Mouse (Mus musculus) intestine, embryonic 14.5 days (tissue): ENCODE measurements around the gene Cmas. TPM values are rescaled to one million over a fixed set of nuclear protein-coding genes. Genes with fewer than 3 reads are reported as not detected.

Source experiments
- ATAC-seq: fragments of 200-750 bp; cut with Nextera tagmentation; replicated peaks from 2 replicates; pipeline ENCODE4 v1.8.0; 2017; ENCODE audit warnings: low read depth, moderate number of reproducible peaks, moderate TSS enrichment, moderate library complexity; ENCODE audit not compliant: low FRiP score, low TSS enrichment
- DNase-seq: peaks from one replicate; pipeline ENCODE4 v3.0.0-alpha.2; 2018; ENCODE audit warnings: low spot score
- H3K27ac ChIP-seq: fragments of 300-500 bp; sonication (generic); 2 replicates; pipeline ENCODE4 v1.5.1; 2014; ENCODE audit warnings: low read depth, mild to moderate bottlenecking, control low read depth
- H3K27me3 ChIP-seq: fragments of 300-500 bp; sonication (generic); replicated peaks from 2 replicates; pipeline ENCODE4 v1.6.1; 2014; ENCODE audit warnings: low read length, control low read depth; ENCODE audit not compliant: control insufficient read depth, insufficient read depth
- H3K36me3 ChIP-seq: fragments of 300-500 bp; sonication (generic); 2 replicates; pipeline ENCODE4 v1.6.1; 2014; ENCODE audit warnings: low read length, control low read depth; ENCODE audit not compliant: control insufficient read depth, insufficient read depth
- H3K4me1 ChIP-seq: fragments of 300-500 bp; sonication (generic); replicated peaks from 2 replicates; pipeline ENCODE4 v1.6.1; 2014; ENCODE audit warnings: low read length, control low read depth, mixed read lengths; ENCODE audit not compliant: control insufficient read depth, insufficient read depth
- H3K4me2 ChIP-seq: fragments of 300-500 bp; sonication (generic); 2 replicates; pipeline ENCODE4 v1.6.1; 2014; ENCODE audit warnings: low read length
- H3K4me3 ChIP-seq: fragments of 300-500 bp; sonication (generic); 2 replicates; pipeline ENCODE4 v1.5.1; 2014; ENCODE audit warnings: low read depth, low read length, control low read depth, mixed read lengths
- H3K9ac ChIP-seq: fragments of 300-500 bp; sonication (generic); 2 replicates; pipeline ENCODE4 v1.6.1; 2014; ENCODE audit warnings: mild to moderate bottlenecking, low read length
- H3K9me3 ChIP-seq: fragments of 300-500 bp; sonication (generic); 2 replicates; pipeline ENCODE4 v1.6.1; 2016; ENCODE audit warnings: low read length, control low read depth; ENCODE audit not compliant: control insufficient read depth
- WGBS: fragments of 180-500 bp; shearing (Covaris S2); extraction: QIAGEN DNeasy Blood & Tissue Kit; methylation state at CpG from one replicate; pipeline ENCODE4 v1.1.7; 2014; 5-methylcytosine and 5-hydroxymethylcytosine counted together
- polyA plus RNA-seq: library from polyadenylated mRNA; unstranded; fragments of >200 nt; fragmentation: Nextera tagmentation; extraction: Ambion mirVana; gene quantifications from 2 replicates; pipeline ENCODE4 v1.2.1, GENCODE M21; 2014

Cmas gene
- polyA plus RNA-seq, 1 experiment from 2014 or later = 112 TPM

- Histone ChIP-seq H3K36me3 (no peaks in the 10 kb centered on the region), H3K4me2 (no peak overlapping the region), H3K4me1 (peaks cover 11% of the 10 kb centered on the region; the same call in 1 of the 2 replicates), H3K27me3 (no peaks in the 10 kb centered on the region), H3K9me3 (no peaks in the 10 kb centered on the region; the same call in 1 of the 2 replicates), H3K4me3 (no peak overlapping the region), H3K27ac (no peak overlapping the region), H3K9ac (no peak overlapping the region)
- whole genome bisulfite sequencing = 41% methylated on average over 4 of the region's 4 CpGs
- ATAC-seq (peak; percentile 51; the same call in 1 of the 2 replicates), DNase-seq (no peak)
Measured at GRCm38 (mm10) chr6:142743193-142743592, 13.3 kb upstream of the Cmas start.

- Histone ChIP-seq H3K4me1 (peaks cover 11% of the 10 kb centered on the region; the same call in 1 of the 2 replicates), H3K36me3 (no peaks in the 10 kb centered on the region), H3K9ac (no peak overlapping the region), H3K9me3 (no peaks in the 10 kb centered on the region), H3K4me2 (no peak overlapping the region), H3K27ac (no peak overlapping the region), H3K27me3 (no peaks in the 10 kb centered on the region), H3K4me3 (no peak overlapping the region)
- DNase-seq (no peak), ATAC-seq (no peak)
- WGBS = 89% methylated on average over 5 of the region's 5 CpGs
Measured at GRCm38 (mm10) chr6:142745484-142745883, 11.0 kb upstream of the Cmas start.

GRCm38 (mm10) chr6:142746765-142747164 lies 9.7 kb upstream of the Cmas start:
- peak overlapping the region; percentile 89 for H3K27ac ChIP-seq
- peak overlapping the region; percentile 22 for H3K4me2 ChIP-seq
- 44% methylated on average over 7 of the region's 7 CpGs for WGBS

GRCm38 (mm10) chr6:142747165-142747564 lies 9.3 kb upstream of the Cmas start:
- ATAC-seq (no peak), DNase-seq (no peak)
- Histone ChIP-seq H3K4me1 (peaks cover 11% of the 10 kb centered on the region; the same call in 1 of the 2 replicates), H3K36me3 (no peaks in the 10 kb centered on the region), H3K9ac (no peak overlapping the region), H3K27me3 (no peaks in the 10 kb centered on the region), H3K4me2 (peak overlapping the region; percentile 22), H3K4me3 (no peak overlapping the region), H3K27ac (peak overlapping the region; percentile 89), H3K9me3 (no peaks in the 10 kb centered on the region)
- 43% methylated on average over 2 of the region's 2 CpGs for WGBS

More at GRCm38 (mm10) chr6:142746765-142747164, 9.7 kb upstream of the Cmas start:
- ATAC-seq = no peak
- no peaks in the 10 kb centered on the region for H3K9me3 ChIP-seq
- no peaks in the 10 kb centered on the region for H3K27me3 ChIP-seq
- H3K4me1 ChIP-seq = peaks cover 11% of the 10 kb centered on the region; the same call in 1 of the 2 replicates
- DNase-seq = no peak
- no peak overlapping the region for H3K9ac ChIP-seq
- H3K36me3 ChIP-seq = no peaks in the 10 kb centered on the region
- no peak overlapping the region for H3K4me3 ChIP-seq

GRCm38 (mm10) chr6:142748057-142748708 lies 8.3 kb upstream of the Cmas start:
- ATAC-seq = no peak
- WGBS = 50% methylated on average over 8 of the region's 8 CpGs

GRCm38 (mm10) chr6:142751365-142751764 lies 5.1 kb upstream of the Cmas start:
- Histone ChIP-seq H3K4me1 (peaks cover 11% of the 10 kb centered on the region; the same call in 1 of the 2 replicates), H3K27ac (no peak overlapping the region), H3K9me3 (no peaks in the 10 kb centered on the region), H3K27me3 (peaks cover 11% of the 10 kb centered on the region; the same call in 1 of the 2 replicates), H3K4me2 (no peak overlapping the region), H3K4me3 (no peak overlapping the region), H3K36me3 (no peaks in the 10 kb centered on the region), H3K9ac (no peak overlapping the region)
- DNase-seq = no peak
- ATAC-seq = no peak
- 52% methylated on average over 9 of the region's 9 CpGs for WGBS

More at GRCm38 (mm10) chr6:142748057-142748708, 8.3 kb upstream of the Cmas start:
- Histone ChIP-seq H3K36me3 (no peaks in the 10 kb centered on the region), H3K4me2 (no peak overlapping the region), H3K4me3 (no peak overlapping the region), H3K9ac (no peak overlapping the region), H3K9me3 (no peaks in the 10 kb centered on the region), H3K27ac (no peak overlapping the region), H3K4me1 (peaks cover 11% of the 10 kb centered on the region; the same call in 1 of the 2 replicates), H3K27me3 (no peaks in the 10 kb centered on the region)
- DNase-seq = no peak

GRCm38 (mm10) chr6:142752331-142753246 lies 3.9 kb upstream of the Cmas start:
- no peak overlapping the region for H3K9ac ChIP-seq
- no peak overlapping the region for H3K4me2 ChIP-seq
- no peak for ATAC-seq
- H3K27me3 ChIP-seq = peaks cover 11% of the 10 kb centered on the region; the same call in 1 of the 2 replicates
- no peaks in the 10 kb centered on the region for H3K9me3 ChIP-seq
- no peak overlapping the region for H3K4me3 ChIP-seq
- H3K27ac ChIP-seq = no peak overlapping the region
- 43% methylated on average over 14 of the region's 14 CpGs for WGBS
- H3K4me1 ChIP-seq = peaks cover 6% of the 10 kb centered on the region
- DNase-seq = no peak
- no peaks in the 10 kb centered on the region for H3K36me3 ChIP-seq

- H3K36me3 ChIP-seq = peaks cover 22% of the 10 kb centered on the region
- ATAC-seq (no peak), DNase-seq (no peak)
- H3K27ac ChIP-seq = peak overlapping the region; percentile 85
- H3K4me3 ChIP-seq = peak overlapping the region; percentile 90
- peak overlapping the region; percentile 90 for H3K9ac ChIP-seq
- H3K4me1 ChIP-seq = peaks cover 15% of the 10 kb centered on the region
- WGBS = 33% methylated on average over 10 of the region's 10 CpGs
- peak overlapping the region; percentile 72 for H3K4me2 ChIP-seq
- H3K9me3 ChIP-seq = no peaks in the 10 kb centered on the region
- H3K27me3 ChIP-seq = peaks cover 11% of the 10 kb centered on the region; the same call in 1 of the 2 replicates
Measured at GRCm38 (mm10) chr6:142757334-142757965, 964 bp downstream of the Cmas start.
